Mouse (Mus musculus) cortical plate, adult 2 months (tissue): Measurements from ENCODE around the gene Pacsin2.
"Not testable (repeated sequence)": the region's sequence is repeated elsewhere in the genome, so short reads cannot be mapped to it uniquely, and the experiment has no call there.

ENCODE experiments used
- CTCF ChIP-seq: fragments of 200-500 bp; IDR thresholded peaks from 2 replicates; pipeline ENCODE4 v1.5.1; 2011; ENCODE audit warnings: mild to moderate bottlenecking, control low read depth, low read length; ENCODE audit not compliant: insufficient read depth; ENCODE audit errors: extremely low read depth
- POLR2A ChIP-seq: fragments of 200-500 bp; IDR thresholded peaks from 2 replicates; pipeline ENCODE4 v1.6.1; 2011; ENCODE audit warnings: mild to moderate bottlenecking, low read length, control low read depth; ENCODE audit not compliant: insufficient read depth; ENCODE audit errors: extremely low read depth

- not testable (repeated sequence) for TF ChIP-seq CTCF, POLR2A
Observed at GRCm38 (mm10) chr15:83362813-83363212, 101.6 kb downstream of the Pacsin2 start.
